Mouse (Mus musculus) heart, adult 9 months (tissue): ENCODE results near the gene Fdps.
A peak's percentile ranks its signal among the peaks of the same experiment; 100 is the strongest.

Source experiments
- DNase-seq, 2 experiments: peaks; one replicate each; pipeline ENCODE4 v3.0.0; 2022; ENCODE audit warnings: low spot score in 2 of 2

Fdps gene

GRCm38 (mm10) chr3:89101812-89102494 lies at the start of gene Fdps:
Fdps (minus strand) TSS chr3:89101959.
- DNase-seq, result peak; percentile 98 to 99

GRCm38 (mm10) chr3:89148567-89148966 lies 46.8 kb upstream of the Fdps start:
- no peak for DNase-seq

- DNase-seq, result no peak
These were observed 46.2 kb upstream of the Fdps start for GRCm38 (mm10) chr3:89147979-89148311.

- DNase-seq, result no peak
These were observed 45.6 kb upstream of the Fdps start for GRCm38 (mm10) chr3:89147101-89147978.

- no peak for DNase-seq
These were observed 43.8 kb upstream of the Fdps start for GRCm38 (mm10) chr3:89145566-89145965.

GRCm38 (mm10) chr3:89144821-89145220 lies 43.1 kb upstream of the Fdps start:
- DNase-seq, result no peak

DNA sequence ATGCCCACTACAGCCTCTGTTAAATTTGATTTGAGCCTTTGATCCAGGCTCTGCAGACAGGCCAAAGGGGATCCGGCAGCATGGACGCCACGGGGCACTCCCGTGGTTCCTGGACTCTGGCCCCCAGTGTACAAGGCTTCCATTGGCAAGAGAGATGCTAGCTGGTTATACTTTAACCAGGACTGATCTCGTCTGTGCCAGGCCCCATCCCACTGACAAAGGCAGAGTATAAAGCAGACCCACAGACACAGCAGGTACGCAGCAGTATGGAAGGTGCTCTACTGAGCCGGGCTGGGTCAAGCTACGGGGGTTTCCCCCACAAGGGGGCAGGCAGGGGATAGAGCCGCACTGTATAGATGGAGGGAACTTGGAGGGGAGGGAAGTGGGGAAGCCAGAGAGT lies 34.6 kb upstream of the Fdps start:
- no peak for DNase-seq

- DNase-seq, result no peak
These were observed 34.2 kb upstream of the Fdps start, which contains the start of gene Pklr for GRCm38 (mm10) chr3:89135958-89136357. Pklr (plus strand) TSS chr3:89136142.

DNA sequence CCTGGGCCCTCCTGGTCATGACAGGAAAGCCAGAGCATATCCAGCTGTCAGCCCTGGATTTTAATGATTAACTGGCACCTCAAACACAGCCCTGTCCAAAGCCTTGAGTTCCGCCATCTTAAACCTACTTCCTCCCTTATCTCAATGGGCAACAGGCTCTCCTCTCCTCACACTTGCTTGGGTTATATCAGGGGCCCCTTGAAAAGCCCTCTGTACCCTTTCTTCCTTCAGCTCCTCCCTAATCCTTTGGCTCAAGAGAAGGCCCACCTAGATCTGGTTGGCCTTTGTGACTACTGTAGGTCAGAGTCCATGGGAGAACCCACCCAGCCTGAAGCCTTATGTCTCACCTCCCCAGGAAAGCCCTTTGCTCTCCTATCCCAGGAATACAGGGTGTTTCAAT lies 32.0 kb upstream of the Fdps start:
- DNase-seq, result no peak

- no peak for DNase-seq
These were observed 31.3 kb upstream of the Fdps start for GRCm38 (mm10) chr3:89133063-89133450.

DNA sequence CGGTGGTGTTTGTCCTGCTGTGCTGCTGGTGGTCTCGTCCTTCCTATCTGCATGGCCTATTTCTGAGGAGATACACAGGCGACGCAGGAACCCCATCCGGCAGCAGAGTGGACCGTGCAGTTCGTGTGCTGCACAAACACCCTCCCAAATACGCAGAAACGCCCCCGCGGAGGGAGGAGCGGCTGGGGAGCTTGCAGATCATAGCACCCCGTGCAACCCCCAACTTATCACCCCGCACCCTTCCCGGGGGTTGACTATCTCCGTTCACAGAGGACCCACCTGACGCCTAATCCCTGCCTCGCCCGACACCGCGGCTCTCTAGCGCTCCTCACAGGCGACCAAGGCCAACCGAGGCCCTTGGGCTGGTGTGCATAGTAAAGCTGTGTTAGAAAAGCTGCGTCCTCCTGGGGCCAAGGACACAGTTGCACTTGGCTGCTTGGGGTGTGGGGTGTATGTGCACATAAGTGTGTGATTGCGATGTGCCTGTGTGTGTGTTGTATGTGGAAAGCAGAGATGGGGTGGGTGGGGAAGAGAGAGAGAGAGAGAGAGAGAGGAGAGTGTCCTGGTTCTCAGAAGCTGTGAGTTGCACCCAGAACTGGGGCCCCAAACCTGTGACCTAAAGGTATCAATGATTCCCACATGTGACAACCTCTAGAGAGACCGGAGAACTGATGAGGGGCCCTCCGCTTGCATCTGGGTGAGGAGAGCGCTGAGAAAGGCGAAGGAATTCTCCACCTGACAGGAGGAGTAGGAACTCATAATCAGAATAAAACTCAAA lies 30.7 kb upstream of the Fdps start:
- DNase-seq, result no peak

GRCm38 (mm10) chr3:89131816-89132215 lies 30.1 kb upstream of the Fdps start:
- DNase-seq, result no peak

DNA sequence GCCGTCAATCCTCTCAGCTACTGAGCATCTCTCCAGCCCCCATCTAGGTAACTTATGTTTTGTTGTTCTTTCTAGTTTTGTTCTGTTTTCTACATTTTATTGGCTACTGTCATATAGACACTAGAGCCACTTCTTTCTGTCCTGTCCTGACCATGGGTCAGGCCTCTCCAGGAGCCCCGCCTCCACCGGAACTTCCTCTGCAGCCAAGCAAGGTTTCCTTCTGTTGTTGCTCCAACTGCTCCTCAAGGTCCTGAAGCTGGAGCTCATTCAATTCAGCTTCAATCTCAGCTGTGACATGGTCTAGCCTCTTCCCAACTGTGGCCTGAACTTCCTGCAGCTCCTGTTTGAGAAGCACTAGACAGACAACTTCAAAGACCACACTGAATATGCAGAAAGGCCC lies 28.1 kb upstream of the Fdps start:
- no peak for DNase-seq

- DNase-seq, result no peak
These were observed 24.2 kb upstream of the Fdps start for GRCm38 (mm10) chr3:89125981-89126380.

DNA sequence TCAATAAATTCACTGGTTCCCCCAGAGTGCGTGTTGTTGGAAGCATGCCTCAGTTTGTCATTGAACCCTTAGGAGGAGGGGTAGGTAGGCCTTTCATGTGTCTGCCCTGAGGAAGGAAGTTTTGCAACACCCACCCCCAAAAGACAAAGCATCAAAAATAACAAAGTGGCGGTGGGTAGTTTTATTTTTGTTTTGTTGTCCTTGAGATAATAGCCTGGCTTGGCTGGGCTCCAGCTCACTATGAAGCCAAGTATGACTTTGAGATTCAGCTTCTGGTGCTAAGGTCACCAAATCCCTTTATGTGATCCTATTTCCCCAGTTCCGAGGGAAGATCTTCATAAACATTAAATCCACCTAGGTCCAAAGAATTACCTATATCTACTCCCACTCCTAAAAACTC lies 22.5 kb upstream of the Fdps start:
- peak in 1 of 2 experiments; percentile 21 for DNase-seq

- peak in 1 of 2 experiments; percentile 43 for DNase-seq
These were observed 21.6 kb upstream of the Fdps start for GRCm38 (mm10) chr3:89123313-89123712.

DNA sequence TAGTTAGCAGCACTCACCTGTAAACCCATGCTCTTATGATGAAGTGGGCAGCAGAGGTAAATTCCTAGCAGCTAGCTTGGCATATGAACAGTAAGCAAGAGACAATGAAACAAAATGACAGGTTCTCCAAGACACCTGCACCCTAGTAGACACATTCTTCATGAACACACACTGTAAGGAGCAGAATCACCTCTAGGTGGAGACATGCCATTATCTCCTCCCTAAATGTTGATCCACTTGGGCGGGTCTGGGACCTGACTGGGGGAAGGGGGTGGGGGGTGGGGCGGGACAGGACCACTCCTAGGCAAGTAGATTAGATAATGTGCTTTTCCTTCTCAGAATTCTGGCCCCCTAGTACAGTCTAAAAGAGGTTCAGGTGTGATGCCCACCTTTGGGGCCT lies 13.8 kb upstream of the Fdps start:
- no peak for DNase-seq

DNA sequence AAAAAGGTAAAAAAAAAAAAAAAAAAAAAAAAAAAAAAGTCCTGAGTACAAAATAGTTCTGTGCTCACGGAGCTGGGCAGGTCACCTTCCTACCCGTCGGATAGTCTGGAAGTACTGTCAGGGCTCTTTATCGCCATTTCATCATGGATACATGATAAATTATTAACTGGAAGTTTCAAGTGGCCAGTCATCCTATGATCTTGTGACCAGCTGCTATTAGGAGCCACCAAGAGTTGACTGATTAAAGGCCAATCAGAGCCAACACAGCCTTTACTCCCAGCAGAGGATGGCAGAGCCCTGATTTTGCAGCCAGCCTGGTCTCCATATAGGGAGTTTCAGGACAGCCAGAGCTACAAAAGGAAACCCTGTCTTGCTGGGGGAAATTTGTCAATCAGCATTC lies 11.3 kb upstream of the Fdps start:
- no peak for DNase-seq

GRCm38 (mm10) chr3:89108146-89108545 lies 6.4 kb upstream of the Fdps start:
- DNase-seq, result no peak

DNA sequence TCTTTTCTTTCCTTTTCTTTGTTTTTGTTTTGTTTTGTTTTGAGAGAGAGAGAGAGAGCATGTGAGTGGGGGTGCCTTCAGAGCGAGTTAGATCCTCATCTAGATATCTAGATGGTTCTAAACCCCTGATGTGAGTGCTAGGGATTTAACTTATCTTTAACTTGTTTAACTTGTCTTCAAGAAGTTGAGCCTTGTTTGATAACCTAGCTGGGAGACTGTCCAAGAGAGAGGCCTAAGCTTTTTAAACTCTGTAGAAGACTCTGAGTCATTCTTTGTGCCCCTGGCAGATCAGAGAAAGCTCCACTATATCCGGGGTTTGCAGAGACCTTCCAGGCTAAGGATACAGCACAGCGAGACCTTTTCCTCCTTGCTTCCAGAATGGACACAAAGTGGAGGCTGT lies 5.8 kb upstream of the Fdps start:
- no peak for DNase-seq

GRCm38 (mm10) chr3:89106881-89107280 lies 5.1 kb upstream of the Fdps start:
- DNase-seq, result no peak

DNA sequence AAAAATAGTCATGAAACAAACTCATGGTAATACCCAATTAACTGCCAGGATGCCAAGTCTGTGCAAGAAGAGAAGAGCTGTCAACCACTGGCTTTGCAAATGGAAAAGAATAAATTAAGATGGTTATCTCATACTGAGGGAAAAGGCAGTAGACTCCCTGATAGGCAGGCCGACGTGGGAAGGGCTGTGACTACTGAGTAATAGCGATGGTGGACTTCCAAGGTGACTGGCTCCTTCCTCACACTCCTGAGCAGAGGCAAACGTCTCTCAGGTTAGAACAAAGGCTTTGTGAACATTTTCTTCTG lies 1.5 kb upstream of the Fdps start:
- no peak for DNase-seq
